Mouse (Mus musculus): ENCODE results near the gene Olfr1299. TPM values are rescaled to one million over a fixed set of nuclear protein-coding genes. Genes with fewer than 3 reads are reported as not detected.

Gene Olfr1299
- polyA plus RNA-seq (2012; rRNA removed) = not detected in 2 replicates

GRCm38 (mm10) chr2:111661119-111661518 lies at the start of gene Olfr1299:
Gene Olfr1299 (plus strand): TSS chr2:111661419.

GRCm38 (mm10) chr2:111626397-111626796 lies 34.8 kb upstream of the Olfr1299 start, which contains the start of gene Olfr1297:
Gene Olfr1297 (minus strand): TSS chr2:111626497.

GRCm38 (mm10) chr2:111649101-111649500 lies 12.1 kb upstream of the Olfr1299 start, which contains the start of gene Olfr1298:
Gene Olfr1298 (minus strand): TSS chr2:111649201.

Other genes starting within 250 kb of the Olfr1299 start
- not detected in 2 replicates for gene Olfr1286, start 238.3 kb upstream of the Olfr1299 start, polyA plus RNA-seq (2012; rRNA removed)
- gene Olfr1287, start 212.3 kb upstream of the Olfr1299 start, polyA plus RNA-seq (2012; rRNA removed) = not detected in 2 replicates
- not detected in 2 replicates for gene Olfr1288, start 187.3 kb upstream of the Olfr1299 start, polyA plus RNA-seq (2012; rRNA removed)
- gene Olfr1289, start 180.6 kb upstream of the Olfr1299 start, polyA plus RNA-seq (2012; rRNA removed) = not detected in 2 replicates
- not detected in 2 replicates for gene Olfr1290, start 167.6 kb upstream of the Olfr1299 start, polyA plus RNA-seq (2012; rRNA removed)
- not detected in 2 replicates for gene Olfr1291-ps1, start 164.2 kb upstream of the Olfr1299 start, polyA plus RNA-seq (2012; rRNA removed)
- not detected in 2 replicates for gene Olfr1293-ps, start 136.2 kb upstream of the Olfr1299 start, polyA plus RNA-seq (2012; rRNA removed)
- gene Olfr1294, start 121.1 kb upstream of the Olfr1299 start, polyA plus RNA-seq (2012; rRNA removed) = not detected in 2 replicates
- not detected in 2 replicates for gene Olfr1295, start 91.7 kb upstream of the Olfr1299 start, polyA plus RNA-seq (2012; rRNA removed)
- not detected in 2 replicates for gene Olfr1297, start 34.9 kb upstream of the Olfr1299 start, polyA plus RNA-seq (2012; rRNA removed)
- gene Olfr1298, start 12.2 kb upstream of the Olfr1299 start, polyA plus RNA-seq (2012; rRNA removed) = not detected in 2 replicates
- gene Olfr1301, start 89.6 kb downstream of the Olfr1299 start, polyA plus RNA-seq (2012; rRNA removed) = not detected in 2 replicates
- not detected in 2 replicates for gene Olfr1302, start 116.0 kb downstream of the Olfr1299 start, polyA plus RNA-seq (2012; rRNA removed)
- not detected in 2 replicates for gene Olfr1303, start 158.9 kb downstream of the Olfr1299 start, polyA plus RNA-seq (2012; rRNA removed)
- gene Olfr1305, start 215.7 kb downstream of the Olfr1299 start, polyA plus RNA-seq (2012; rRNA removed) = not detected in 2 replicates